Mouse (Mus musculus) midbrain, embryonic 11.5 days (tissue): Measurements from ENCODE around the gene Bricd5. TPM values are rescaled to one million over a fixed set of nuclear protein-coding genes. Genes with fewer than 3 reads are reported as not detected.
A peak's percentile ranks its signal among the peaks of the same experiment; 100 is the strongest.

Experiments
- ATAC-seq: fragments of 200-750 bp; cut with Nextera tagmentation; 2 replicates; pipeline ENCODE4 v1.8.0; 2017; ENCODE audit warnings: moderate TSS enrichment, moderate library complexity; ENCODE audit not compliant: low FRiP score
- DNase-seq: peaks from one replicate; pipeline ENCODE4 v3.0.0; 2015; ENCODE audit warnings: low spot score; ENCODE audit errors: missing footprints
- H3K27ac ChIP-seq: fragments of 300-500 bp; sonication (generic); 2 replicates; pipeline ENCODE4 v1.5.1; 2014; ENCODE audit warnings: low read depth, low read length
- H3K27me3 ChIP-seq: fragments of 300-500 bp; sonication (generic); 2 replicates; pipeline ENCODE4 v1.6.1; 2014; ENCODE audit warnings: mild to moderate bottlenecking, low read length, moderate library complexity, mixed read lengths; ENCODE audit not compliant: control insufficient read depth, insufficient read depth
- H3K36me3 ChIP-seq: fragments of 300-500 bp; sonication (generic); 2 replicates; pipeline ENCODE4 v1.6.1; 2014; ENCODE audit warnings: mild to moderate bottlenecking, low read length, moderate library complexity, mixed read lengths; ENCODE audit not compliant: control insufficient read depth, insufficient read depth
- H3K4me1 ChIP-seq: fragments of 300-500 bp; sonication (generic); 2 replicates; pipeline ENCODE4 v1.6.1; 2014; ENCODE audit warnings: low read length; ENCODE audit not compliant: control insufficient read depth, insufficient read depth
- H3K4me2 ChIP-seq: fragments of 300-500 bp; sonication (generic); 2 replicates; pipeline ENCODE4 v1.6.1; 2014; ENCODE audit warnings: mild to moderate bottlenecking, moderate library complexity
- H3K4me3 ChIP-seq: fragments of 300-500 bp; sonication (generic); 2 replicates; pipeline ENCODE4 v1.5.1; 2014; ENCODE audit warnings: low read depth, low read length
- H3K9ac ChIP-seq: fragments of 300-500 bp; sonication (generic); 2 replicates; pipeline ENCODE4 v1.6.1; 2014; ENCODE audit warnings: low read length
- H3K9me3 ChIP-seq: fragments of 300-500 bp; sonication (generic); 2 replicates; pipeline ENCODE4 v1.6.1; 2016; ENCODE audit warnings: low read length; ENCODE audit not compliant: control insufficient read depth
- WGBS: fragments of 180-500 bp; shearing (Covaris S2); extraction: QIAGEN DNeasy Blood & Tissue Kit; methylation state at CpG from one replicate; pipeline ENCODE4 v1.1.7; 2014; 5-methylcytosine and 5-hydroxymethylcytosine counted together
- polyA plus RNA-seq: library from polyadenylated mRNA; unstranded; fragments of >200 nt; fragmentation: Nextera tagmentation; extraction: Ambion mirVana; gene quantifications from 2 replicates; pipeline ENCODE4 v1.2.1, GENCODE M21; 2014

Gene Bricd5
- polyA plus RNA-seq, 1 experiment from 2014 or later: not detected

GRCm38 (mm10) chr17:24478663-24479380, 5.1 kb downstream of the Bricd5 start, which contains the start of gene Mlst8:
Gene Mlst8, minus strand, starts transcription at chr17:24479078.
- Histone ChIP-seq H3K36me3 (peaks cover 7% of the 10 kb centered on the region), H3K9ac (peak within 1 kb of the TSS; percentile 89), H3K4me1 (peaks cover 8% of the 10 kb centered on the region), H3K4me3 (peak within 1 kb of the TSS; percentile 75), H3K4me2 (peak within 1 kb of the TSS; percentile 53), H3K27me3 (no peaks in the 10 kb centered on the region), H3K27ac (peak within 1 kb of the TSS; percentile 94), H3K9me3 (no peaks in the 10 kb centered on the region)
- DNase-seq (peak; percentile 99), ATAC-seq (peak; percentile 93)
- under 1% methylated on average over 48 of the region's 48 CpGs for WGBS

GRCm38 (mm10) chr17:24479431-24479830, 5.7 kb downstream of the Bricd5 start:
- 28% methylated on average over 1 of the region's 1 CpGs for WGBS
- H3K4me2 ChIP-seq: peak overlapping the region; percentile 53; the same call in 1 of the 2 replicates
- no peak overlapping the region; the same call in 1 of the 2 replicates for H3K9ac ChIP-seq
- ATAC-seq (no peak), DNase-seq (peak; percentile 79)
- H3K4me3 ChIP-seq: peak overlapping the region; percentile 75; the same call in 1 of the 2 replicates
- no peak overlapping the region for H3K27ac ChIP-seq
- H3K4me1 ChIP-seq: peaks cover 8% of the 10 kb centered on the region
- H3K9me3 ChIP-seq: no peaks in the 10 kb centered on the region
- no peaks in the 10 kb centered on the region for H3K27me3 ChIP-seq
- peaks cover 7% of the 10 kb centered on the region for H3K36me3 ChIP-seq

- ATAC-seq: no peak
- no peak overlapping the region for H3K4me2 ChIP-seq
Observed at GRCm38 (mm10) chr17:24480201-24480826, 6.6 kb downstream of the Bricd5 start.

GRCm38 (mm10) chr17:24481027-24481815, 7.5 kb downstream of the Bricd5 start:
- no peak overlapping the region for H3K9ac ChIP-seq
- ATAC-seq (no peak), DNase-seq (peak; percentile 69)
- H3K36me3 ChIP-seq: peaks cover 3% of the 10 kb centered on the region; the same call in 1 of the 2 replicates
- H3K4me2 ChIP-seq: no peak overlapping the region
- H3K27ac ChIP-seq: no peak overlapping the region
- no peak overlapping the region for H3K4me3 ChIP-seq
- H3K4me1 ChIP-seq: peaks cover 8% of the 10 kb centered on the region
- WGBS: 94% methylated on average over 20 of the region's 20 CpGs
- H3K9me3 ChIP-seq: no peaks in the 10 kb centered on the region
- no peaks in the 10 kb centered on the region for H3K27me3 ChIP-seq

More at GRCm38 (mm10) chr17:24480201-24480826, 6.6 kb downstream of the Bricd5 start:
- no peak overlapping the region for H3K27ac ChIP-seq
- H3K9ac ChIP-seq: no peak overlapping the region
- peaks cover 8% of the 10 kb centered on the region for H3K4me1 ChIP-seq
- H3K9me3 ChIP-seq: no peaks in the 10 kb centered on the region
- DNase-seq: peak; percentile 82
- peaks cover 7% of the 10 kb centered on the region for H3K36me3 ChIP-seq
- H3K4me3 ChIP-seq: no peak overlapping the region
- no peaks in the 10 kb centered on the region for H3K27me3 ChIP-seq
- 45% methylated on average over 3 of the region's 3 CpGs for WGBS

GRCm38 (mm10) chr17:24483495-24483894, 9.8 kb downstream of the Bricd5 start:
- Histone ChIP-seq H3K27ac (no peak overlapping the region), H3K36me3 (no peaks in the 10 kb centered on the region), H3K9me3 (no peaks in the 10 kb centered on the region), H3K27me3 (0 out of 2 replicates have a peak, but pooled peaks cover 3% of the 10 kb centered on the region), H3K4me2 (no peak overlapping the region), H3K4me3 (no peak overlapping the region), H3K9ac (no peak overlapping the region), H3K4me1 (peaks cover 6% of the 10 kb centered on the region)
- no peak for ATAC-seq
- WGBS: 85% methylated on average over 3 of the region's 3 CpGs
- DNase-seq: peak; percentile 60

- H3K9ac ChIP-seq: peak overlapping the region; percentile 33; the same call in 1 of the 2 replicates
- H3K36me3 ChIP-seq: no peaks in the 10 kb centered on the region
- ATAC-seq (no peak), DNase-seq (no peak)
- H3K4me3 ChIP-seq: no peak overlapping the region
- WGBS: 51% methylated on average over 11 of the region's 11 CpGs
- H3K4me1 ChIP-seq: peaks cover 15% of the 10 kb centered on the region
- no peaks in the 10 kb centered on the region for H3K9me3 ChIP-seq
- no peak overlapping the region for H3K4me2 ChIP-seq
- H3K27me3 ChIP-seq: peaks cover 3% of the 10 kb centered on the region; the same call in 1 of the 2 replicates
- H3K27ac ChIP-seq: no peak overlapping the region
Observed at GRCm38 (mm10) chr17:24485090-24485860, 11.6 kb downstream of the Bricd5 start.

GRCm38 (mm10) chr17:24488186-24488661, 14.5 kb downstream of the Bricd5 start, which contains the start of gene Caskin1:
Gene Caskin1, plus strand, starts transcription at chr17:24488601.
- Histone ChIP-seq H3K27ac (peak within 1 kb of the TSS; percentile 80), H3K9me3 (no peaks in the 10 kb centered on the region), H3K4me3 (peak within 1 kb of the TSS; percentile 71), H3K36me3 (no peaks in the 10 kb centered on the region), H3K4me2 (peak within 1 kb of the TSS; percentile 87), H3K9ac (peak within 1 kb of the TSS; percentile 90), H3K4me1 (peaks cover 18% of the 10 kb centered on the region), H3K27me3 (peaks cover 3% of the 10 kb centered on the region; the same call in 1 of the 2 replicates)
- DNase-seq: peak; percentile 94
- ATAC-seq: peak; percentile 67
- whole genome bisulfite sequencing: under 1% methylated on average over 44 of the region's 45 CpGs

- Histone ChIP-seq H3K4me1 (peaks cover 18% of the 10 kb centered on the region), H3K9ac (peak overlapping the region; percentile 90), H3K36me3 (no peaks in the 10 kb centered on the region), H3K27ac (peak overlapping the region; percentile 80), H3K4me3 (peak overlapping the region; percentile 71), H3K27me3 (peaks cover 3% of the 10 kb centered on the region; the same call in 1 of the 2 replicates), H3K4me2 (peak overlapping the region; percentile 87), H3K9me3 (no peaks in the 10 kb centered on the region)
- peak; percentile 84 for ATAC-seq
- DNase-seq: peak; percentile 94
- under 1% methylated on average over 53 of the region's 81 CpGs for WGBS
Observed at GRCm38 (mm10) chr17:24488662-24489264, 15.1 kb downstream of the Bricd5 start.
